Mouse (Mus musculus): ENCODE results near the gene Klhl42.

GRCm38 (mm10) chr6:147118190-147118589 lies 27.0 kb downstream of the Klhl42 start:
- TF ChIP-seq POLR2A (IDR thresholded peaks at IDR 0.05; ENCODE audit: insufficient read depth, low read length), result no peak
- no peak for TF ChIP-seq CTCF (IDR thresholded peaks at IDR 0.05; ENCODE audit: low read depth, low read length)

All from ES-Bruce4 (cell line).